Mouse (Mus musculus) midbrain, embryonic 16.5 days (tissue): ENCODE results near the gene Gfod1. TPM values are rescaled to one million over a fixed set of nuclear protein-coding genes. Genes with fewer than 3 reads are reported as not detected.

Experiments used
- ATAC-seq: fragments of 200-750 bp; cut with Nextera tagmentation; 2 replicates; pipeline ENCODE4 v1.8.0; 2017; ENCODE audit warnings: moderate TSS enrichment
- H3K27ac ChIP-seq: fragments of 300-500 bp; sonication (generic); 2 replicates; pipeline ENCODE4 v1.5.1; 2014; ENCODE audit warnings: mild to moderate bottlenecking, low read length, mixed read lengths
- H3K27me3 ChIP-seq: fragments of 300-500 bp; sonication (generic); 2 replicates; pipeline ENCODE4 v1.6.1; 2014; ENCODE audit warnings: low read depth, low read length, mixed read lengths; ENCODE audit not compliant: control insufficient read depth, insufficient read depth
- H3K36me3 ChIP-seq: fragments of 300-500 bp; sonication (generic); 2 replicates; pipeline ENCODE4 v1.6.1; 2014; ENCODE audit warnings: mild to moderate bottlenecking, low read length, moderate library complexity, mixed read lengths; ENCODE audit not compliant: control insufficient read depth, insufficient read depth
- H3K4me1 ChIP-seq: fragments of 300-500 bp; sonication (generic); 2 replicates; pipeline ENCODE4 v1.6.1; 2014; ENCODE audit warnings: mild to moderate bottlenecking, low read length, mixed read lengths; ENCODE audit not compliant: control insufficient read depth, insufficient read depth
- H3K4me2 ChIP-seq: fragments of 300-500 bp; sonication (generic); 2 replicates; pipeline ENCODE4 v1.6.1; 2014; ENCODE audit warnings: mild to moderate bottlenecking, low read length, mixed read lengths
- H3K4me3 ChIP-seq: fragments of 300-500 bp; sonication (generic); 2 replicates; pipeline ENCODE4 v1.5.1; 2014; ENCODE audit warnings: low read depth, mild to moderate bottlenecking, low read length, moderate library complexity, mixed read lengths
- H3K9ac ChIP-seq: fragments of 300-500 bp; sonication (generic); 2 replicates; pipeline ENCODE4 v1.6.1; 2014; ENCODE audit warnings: low read depth, low read length, mixed read lengths
- H3K9me3 ChIP-seq: fragments of 300-500 bp; sonication (generic); replicated peaks from 2 replicates; pipeline ENCODE4 v1.6.1; 2014; ENCODE audit warnings: mild to moderate bottlenecking, low read length, mixed read lengths; ENCODE audit not compliant: control insufficient read depth, poor library complexity, severe bottlenecking
- WGBS: fragments of 180-500 bp; shearing (Covaris S2); extraction: QIAGEN DNeasy Blood & Tissue Kit; methylation state at CpG from one replicate; pipeline ENCODE4 v1.1.7; 2014; 5-methylcytosine and 5-hydroxymethylcytosine counted together
- polyA plus RNA-seq: library from polyadenylated mRNA; unstranded; fragments of >200 nt; fragmentation: Nextera tagmentation; extraction: Ambion mirVana; gene quantifications from 2 replicates; pipeline ENCODE4 v1.2.1, GENCODE M21; 2015

Gfod1 gene
- polyA plus RNA-seq, 1 experiment from 2014 or later = 2.2 TPM

- Histone ChIP-seq H3K9ac (no peak overlapping the region), H3K4me3 (no peak overlapping the region), H3K36me3 (no peaks in the 10 kb centered on the region), H3K4me1 (no peaks in the 10 kb centered on the region), H3K27ac (no peak overlapping the region), H3K27me3 (no peaks in the 10 kb centered on the region), H3K4me2 (no peak overlapping the region), H3K9me3 (no peaks in the 10 kb centered on the region)
- ATAC-seq = no peak
- WGBS = 69% methylated on average over 11 of the region's 11 CpGs
These were observed 27.9 kb upstream of the Gfod1 start for GRCm38 (mm10) chr13:43331721-43332444.

GRCm38 (mm10) chr13:43325427-43325826, 21.5 kb upstream of the Gfod1 start:
- H3K4me1 ChIP-seq = no peaks in the 10 kb centered on the region
- H3K9me3 ChIP-seq = no peaks in the 10 kb centered on the region
- H3K4me2 ChIP-seq = no peak overlapping the region
- H3K36me3 ChIP-seq = no peaks in the 10 kb centered on the region
- ATAC-seq = no peak
- 78% methylated on average over 1 of the region's 1 CpGs for WGBS
- no peak overlapping the region for H3K4me3 ChIP-seq
- no peaks in the 10 kb centered on the region for H3K27me3 ChIP-seq
- no peak overlapping the region for H3K9ac ChIP-seq
- H3K27ac ChIP-seq = no peak overlapping the region

- no peak overlapping the region for H3K9ac ChIP-seq
- H3K4me1 ChIP-seq = no peaks in the 10 kb centered on the region
- no peak overlapping the region for H3K4me3 ChIP-seq
- H3K27ac ChIP-seq = no peak overlapping the region
- no peak for ATAC-seq
- no peaks in the 10 kb centered on the region for H3K27me3 ChIP-seq
- WGBS = 78% methylated on average over 2 of the region's 2 CpGs
- no peaks in the 10 kb centered on the region for H3K36me3 ChIP-seq
- no peaks in the 10 kb centered on the region for H3K9me3 ChIP-seq
- H3K4me2 ChIP-seq = no peak overlapping the region
These were observed 17.5 kb upstream of the Gfod1 start for GRCm38 (mm10) chr13:43321492-43321891.

- Histone ChIP-seq H3K27me3 (no peaks in the 10 kb centered on the region), H3K4me2 (no peak overlapping the region), H3K9ac (no peak overlapping the region), H3K4me3 (no peak overlapping the region), H3K27ac (no peak overlapping the region), H3K36me3 (no peaks in the 10 kb centered on the region), H3K9me3 (no peaks in the 10 kb centered on the region), H3K4me1 (no peaks in the 10 kb centered on the region)
- 85% methylated on average over 3 of the region's 3 CpGs for WGBS
- ATAC-seq = no peak
These were observed 15.4 kb upstream of the Gfod1 start for GRCm38 (mm10) chr13:43319396-43319795.

- Histone ChIP-seq H3K27me3 (no peaks in the 10 kb centered on the region), H3K4me1 (no peaks in the 10 kb centered on the region), H3K9ac (no peak overlapping the region), H3K4me3 (no peak overlapping the region), H3K4me2 (no peak overlapping the region), H3K9me3 (no peaks in the 10 kb centered on the region), H3K36me3 (no peaks in the 10 kb centered on the region), H3K27ac (no peak overlapping the region)
- 76% methylated on average over 5 of the region's 5 CpGs for WGBS
- no peak for ATAC-seq
These were observed 13.4 kb upstream of the Gfod1 start for GRCm38 (mm10) chr13:43317411-43317810.

- Histone ChIP-seq H3K4me1 (peaks cover 20% of the 10 kb centered on the region), H3K9ac (peak overlapping the region; percentile 88; the same call in 1 of the 2 replicates), H3K4me2 (peak overlapping the region; percentile 68), H3K27me3 (no peaks in the 10 kb centered on the region; the same call in 1 of the 2 replicates), H3K36me3 (no peaks in the 10 kb centered on the region), H3K9me3 (no peaks in the 10 kb centered on the region; the same call in 1 of the 2 replicates), H3K4me3 (no peak overlapping the region; the same call in 1 of the 2 replicates), H3K27ac (peak overlapping the region; percentile 89; the same call in 1 of the 2 replicates)
- ATAC-seq = no peak
- WGBS = 78% methylated on average over 15 of the region's 15 CpGs
These were observed 1.4 kb upstream of the Gfod1 start for GRCm38 (mm10) chr13:43305181-43305924.

GRCm38 (mm10) chr13:43304700-43305099, 728 bp upstream of the Gfod1 start:
- H3K9ac ChIP-seq = peak overlapping the region; percentile 88; the same call in 1 of the 2 replicates
- peak overlapping the region; percentile 89 for H3K27ac ChIP-seq
- peak; percentile 17; the same call in 1 of the 2 replicates for ATAC-seq
- H3K4me1 ChIP-seq = peaks cover 27% of the 10 kb centered on the region
- H3K9me3 ChIP-seq = no peaks in the 10 kb centered on the region; the same call in 1 of the 2 replicates
- no peaks in the 10 kb centered on the region for H3K36me3 ChIP-seq
- H3K27me3 ChIP-seq = no peaks in the 10 kb centered on the region; the same call in 1 of the 2 replicates
- whole genome bisulfite sequencing = 19% methylated on average over 11 of the region's 11 CpGs
- H3K4me3 ChIP-seq = peak overlapping the region; percentile 86
- H3K4me2 ChIP-seq = peak overlapping the region; percentile 68

GRCm38 (mm10) chr13:43303161-43303965, 609 bp downstream of the Gfod1 start:
- Histone ChIP-seq H3K9ac (peak overlapping the region; percentile 88), H3K36me3 (no peaks in the 10 kb centered on the region), H3K4me1 (peaks cover 27% of the 10 kb centered on the region), H3K4me3 (peak overlapping the region; percentile 86), H3K4me2 (peak overlapping the region; percentile 68), H3K27me3 (no peaks in the 10 kb centered on the region; the same call in 1 of the 2 replicates), H3K9me3 (no peaks in the 10 kb centered on the region), H3K27ac (peak overlapping the region; percentile 89)
- ATAC-seq = peak; percentile 50
- under 1% methylated on average over 78 of the region's 78 CpGs for WGBS
